Mouse (Mus musculus): ENCODE measurements around the gene Rhoa.
A peak's percentile ranks its signal among the peaks of the same experiment; 100 is the strongest.
"Not testable (repeated sequence)": the region's sequence is repeated elsewhere in the genome, so short reads cannot be mapped to it uniquely, and the experiment has no call there.

Gene Rhoa

DNA sequence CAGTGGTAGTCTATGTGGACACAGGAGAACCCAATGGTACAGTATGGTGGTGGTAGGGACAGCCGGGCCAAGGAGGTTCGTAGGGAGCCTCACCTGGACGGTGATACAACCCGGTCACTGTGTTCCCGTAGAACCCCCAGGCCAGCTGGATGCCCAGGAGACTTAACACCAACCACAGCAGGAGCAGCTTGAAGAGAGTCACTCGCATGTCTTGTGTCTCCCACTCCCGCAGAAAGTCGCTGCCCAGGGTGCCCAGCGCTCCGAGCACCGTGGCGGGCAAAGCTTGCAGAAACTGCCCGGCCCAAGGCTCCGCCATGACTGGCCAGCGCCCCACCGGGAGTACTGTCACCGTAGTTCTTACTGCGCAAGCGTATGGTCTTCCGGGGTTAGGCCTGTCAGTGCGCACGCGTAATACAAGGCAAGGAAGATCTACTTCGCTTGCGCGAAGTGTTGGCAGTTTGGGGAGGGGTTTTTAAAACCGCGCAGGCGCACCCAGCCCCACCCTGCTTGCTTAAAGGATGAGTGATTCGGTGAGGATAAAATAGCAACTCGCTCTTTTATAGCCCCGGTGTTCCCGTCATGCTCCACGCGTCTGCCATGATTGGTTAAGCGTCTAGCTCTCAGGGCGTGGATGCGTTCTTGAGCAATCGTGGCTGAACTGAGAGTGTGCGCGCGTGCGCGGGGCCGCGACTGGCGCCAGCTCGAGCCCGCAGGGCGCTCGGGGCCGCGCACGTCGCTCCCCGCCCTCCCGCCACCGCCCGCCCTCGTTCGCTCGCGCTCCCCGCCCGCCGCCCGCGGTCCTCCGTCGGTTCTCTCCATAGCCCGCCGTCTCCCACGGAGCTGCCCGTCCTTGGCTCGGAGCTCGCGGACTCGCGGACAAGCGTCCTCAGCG is at the start of gene Rhoa, which contains the start of gene Tcta:
Gene Rhoa (plus strand): TSS at position 501 of the 892 bp plus-strand sequence.
Gene Tcta (minus strand): TSS at position 532 of the 892 bp plus-strand sequence.
- DNase-seq (ENCODE audit: low read depth, low spot score): peak; percentile 100

DNA sequence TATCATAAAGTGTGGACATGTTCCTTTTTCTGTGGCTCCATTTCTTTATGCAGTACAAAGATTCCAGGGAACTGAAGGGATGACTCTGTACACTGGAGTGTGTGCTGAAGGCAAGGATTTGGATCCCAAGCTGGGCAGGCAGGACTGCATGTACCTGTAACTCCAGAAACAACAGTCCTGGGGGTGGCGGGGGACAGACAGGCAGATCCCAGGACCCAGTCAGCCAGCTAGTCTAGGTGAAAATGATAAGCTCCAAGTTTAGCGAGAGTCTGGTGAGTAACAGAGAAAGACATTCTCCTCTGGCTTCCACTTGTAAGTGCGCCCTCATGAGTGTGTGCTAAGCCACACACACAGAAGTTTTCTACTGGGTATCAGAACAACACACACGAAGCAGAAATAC is 45.4 kb upstream of the Rhoa start:
- DNase-seq (ENCODE audit: low read depth, low spot score): no peak

DNA sequence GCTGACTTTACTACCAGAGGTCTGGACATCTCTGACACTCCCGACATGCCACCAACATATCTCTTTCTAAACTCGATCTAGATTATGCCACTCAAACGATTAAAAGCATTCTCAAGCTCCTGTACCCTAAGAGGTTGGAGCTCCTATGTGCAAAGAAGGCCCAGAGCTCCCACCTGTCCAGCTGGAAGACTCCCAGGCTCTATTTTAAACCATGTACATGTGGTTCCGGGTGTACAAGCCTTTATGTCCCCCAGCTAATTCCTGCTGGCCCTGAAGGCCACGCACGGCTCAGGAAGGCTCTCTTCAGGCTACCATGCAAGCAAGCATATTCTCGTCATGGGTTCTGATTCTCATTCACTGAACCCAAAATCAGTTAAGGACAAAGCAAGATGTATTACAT is 44.1 kb upstream of the Rhoa start:
- DNase-seq (ENCODE audit: low read depth, low spot score): no peak

DNA sequence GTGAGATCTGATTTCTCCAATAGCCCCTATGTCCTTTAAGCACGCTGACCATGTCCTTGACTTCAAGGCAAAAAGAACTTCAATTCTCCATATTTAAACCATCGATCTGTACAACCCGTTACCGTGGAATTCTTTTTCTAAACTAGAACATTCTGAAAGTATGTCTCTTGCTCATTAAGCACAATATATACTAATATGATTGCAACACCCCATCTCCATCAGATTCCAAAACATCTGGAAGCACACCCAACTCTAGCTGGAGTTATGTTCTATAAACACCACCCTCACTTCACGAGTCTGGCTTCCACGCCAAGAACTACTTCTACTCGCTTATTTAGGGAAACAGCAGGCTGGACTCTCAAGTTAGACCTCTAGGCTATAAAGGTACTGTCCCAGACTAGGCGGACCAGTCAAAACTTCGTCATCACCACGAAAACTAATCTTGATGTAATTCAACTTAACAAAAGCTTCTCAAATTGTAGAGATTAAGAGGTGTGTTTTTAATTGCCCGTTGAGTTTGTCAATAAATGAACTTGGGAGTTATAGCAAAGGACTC is 43.4 kb upstream of the Rhoa start:
- DNase-seq (ENCODE audit: low read depth, low spot score): no peak

DNA sequence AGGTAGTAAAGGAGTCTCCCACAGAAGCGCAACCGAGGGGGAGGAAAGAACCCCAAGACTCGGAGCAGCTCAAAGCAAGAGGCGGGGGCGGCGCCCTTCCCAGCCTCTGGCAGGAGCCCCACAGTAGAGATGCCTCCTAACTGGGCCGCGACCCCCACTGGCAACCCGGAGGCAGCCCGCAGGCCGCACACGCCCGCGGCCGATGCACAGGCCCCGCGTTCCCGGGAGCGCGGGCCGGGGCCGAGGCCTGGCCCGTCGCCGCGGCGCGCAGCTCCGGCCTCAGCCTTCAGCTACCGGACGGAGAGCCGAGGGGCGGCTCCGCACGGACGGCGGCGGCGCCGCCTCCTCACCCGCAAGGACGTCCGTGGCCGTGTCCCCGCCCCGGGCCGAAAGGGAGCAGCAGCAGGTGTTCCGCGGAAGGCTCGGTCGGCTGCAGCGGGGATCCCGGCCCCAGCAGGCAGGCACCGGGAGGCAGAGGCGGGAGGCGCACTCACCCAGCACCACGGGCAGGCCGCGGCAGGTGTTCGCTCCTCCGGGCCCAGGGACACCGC is 42.7 kb upstream of the Rhoa start:
- no peak for DNase-seq (ENCODE audit: low read depth, low spot score)

DNA sequence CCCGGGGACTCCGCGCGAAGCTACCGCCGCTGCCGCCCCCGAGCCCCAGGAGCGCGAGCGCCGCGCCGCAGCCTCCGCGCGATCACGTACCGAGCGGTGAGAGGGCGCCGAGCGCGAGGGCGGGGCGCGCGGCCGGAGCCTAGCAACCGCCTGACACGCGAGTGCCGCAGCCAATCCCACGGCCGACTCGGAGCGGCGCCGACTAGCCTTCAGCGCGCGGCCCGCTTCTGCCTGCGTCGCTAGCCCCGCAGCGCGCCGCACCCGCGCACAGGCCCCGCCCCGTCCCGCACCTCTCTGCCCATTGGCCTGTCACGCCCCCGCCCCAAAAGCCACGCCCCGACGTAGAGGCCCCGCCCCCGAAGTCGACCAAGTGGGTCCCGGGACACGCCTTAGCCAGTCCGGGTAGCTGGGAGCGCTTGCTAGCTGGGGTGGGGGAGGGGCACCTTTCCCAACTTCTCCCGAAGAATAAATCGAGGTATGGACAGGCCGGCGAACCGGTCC is 42.2 kb upstream of the Rhoa start, which contains the start of gene Dag1:
Gene Dag1 (minus strand): TSS at position 269 of the 501 bp plus-strand sequence.
- peak; percentile 97 for DNase-seq (ENCODE audit: low read depth, low spot score)

DNA sequence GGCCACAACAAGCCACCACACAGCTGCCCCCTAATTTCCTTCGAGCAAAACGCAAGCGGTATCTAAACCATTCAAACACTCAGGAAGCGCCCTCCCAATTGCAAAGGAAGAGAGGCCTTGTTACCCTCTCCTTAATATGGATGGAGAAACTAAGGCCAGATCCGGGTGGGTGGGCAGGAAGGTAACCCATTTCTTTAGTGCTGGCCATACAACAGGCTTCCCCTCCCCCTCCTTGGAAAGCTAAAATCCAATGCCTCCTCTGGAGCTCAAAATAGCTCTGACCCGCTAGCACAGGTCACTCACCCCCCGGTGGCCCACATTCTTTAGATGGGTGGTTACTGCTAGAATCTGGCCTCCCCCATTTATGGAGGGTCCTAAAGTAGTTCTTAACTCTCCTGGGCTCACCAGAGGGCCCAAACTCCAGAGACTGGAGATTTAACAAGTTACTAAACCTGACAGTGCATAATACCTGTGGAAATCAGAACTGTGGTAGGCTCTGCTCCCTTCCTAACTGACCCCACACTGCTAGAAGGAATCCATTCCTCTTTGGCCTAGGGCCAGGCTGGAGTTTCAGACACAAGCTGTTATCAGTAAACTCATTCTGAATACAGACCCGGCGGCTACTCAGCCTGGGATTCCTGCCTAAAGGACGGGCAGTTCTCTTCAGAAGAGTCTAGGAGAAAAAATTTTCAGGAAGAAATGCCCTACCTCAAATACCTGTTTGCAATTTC is 41.6 kb upstream of the Rhoa start:
- DNase-seq (ENCODE audit: low read depth, low spot score): no peak

DNA sequence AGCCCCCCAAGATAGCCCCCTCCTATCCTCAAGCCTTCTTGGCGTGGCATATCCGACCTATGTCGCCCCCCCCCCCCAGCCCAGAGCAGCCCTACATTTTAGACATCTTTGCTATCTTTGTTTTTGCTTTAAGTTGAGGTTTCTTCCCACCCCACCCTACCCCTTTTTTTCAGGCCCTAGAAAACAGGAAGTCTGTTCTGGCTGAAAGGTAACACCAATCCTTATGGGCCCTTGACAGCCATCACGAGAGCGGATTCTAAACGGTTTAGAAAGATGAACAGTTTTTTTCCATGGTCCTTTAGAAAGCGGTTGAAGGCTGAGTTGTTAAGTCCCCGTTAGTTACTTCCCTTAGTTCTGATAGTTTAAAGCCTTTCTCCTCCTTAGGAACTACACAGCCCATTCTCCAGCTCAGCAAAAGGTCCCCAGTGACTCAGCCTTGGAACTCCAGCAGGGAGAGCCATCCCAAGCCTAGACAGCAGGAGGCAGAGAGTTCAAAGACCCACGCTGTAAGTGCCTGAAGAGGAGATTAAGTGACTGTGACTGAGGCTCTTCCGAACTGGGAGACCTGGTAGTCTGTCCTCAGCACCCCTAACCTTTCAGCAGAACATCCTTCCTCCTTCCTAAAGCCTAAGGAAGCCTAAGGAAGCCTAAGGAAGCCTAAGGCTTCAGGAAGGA is 39.5 kb upstream of the Rhoa start:
- DNase-seq (ENCODE audit: low read depth, low spot score): no peak

DNA sequence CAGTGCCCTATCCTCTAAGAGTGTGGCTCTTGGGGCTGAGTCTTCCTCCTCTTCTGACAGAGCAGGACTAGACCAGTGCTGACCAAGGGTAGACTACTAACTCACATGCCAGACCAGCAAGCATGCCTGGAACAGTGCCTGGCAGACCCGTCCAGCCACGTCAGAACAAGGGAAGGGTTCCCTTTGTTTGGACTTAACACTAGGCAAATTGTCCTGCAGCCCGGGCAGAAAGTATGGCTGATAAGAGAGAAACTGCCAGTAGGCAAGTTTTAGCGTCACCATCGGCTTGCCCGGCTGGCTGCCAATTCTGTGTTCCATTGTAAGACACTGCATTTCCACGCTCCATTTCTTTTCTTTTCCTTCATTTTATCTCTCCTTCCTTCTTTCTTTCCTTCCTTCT is 38.2 kb upstream of the Rhoa start:
- no peak for DNase-seq (ENCODE audit: low read depth, low spot score)

DNA sequence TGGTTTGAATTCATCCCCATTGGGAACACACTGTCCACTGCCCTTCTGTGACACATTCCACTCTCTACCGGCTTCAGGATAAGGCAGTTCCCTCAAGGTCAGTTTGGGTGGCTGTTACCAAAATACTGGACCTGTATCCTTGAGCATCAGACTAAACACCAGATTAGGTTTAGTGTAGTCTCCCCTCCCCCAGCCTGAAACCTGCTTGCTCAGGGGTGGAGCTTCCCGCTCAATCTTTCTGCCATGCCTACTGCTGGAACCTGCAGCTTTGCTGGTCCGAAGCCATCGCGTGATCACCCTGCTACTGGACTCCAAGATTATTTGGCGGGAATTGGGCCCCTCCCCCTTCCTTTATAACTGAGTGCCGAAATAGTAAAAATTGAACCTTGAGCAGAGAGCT is 37.2 kb upstream of the Rhoa start:
- not testable (repeated sequence) for DNase-seq (ENCODE audit: low read depth, low spot score)

DNA sequence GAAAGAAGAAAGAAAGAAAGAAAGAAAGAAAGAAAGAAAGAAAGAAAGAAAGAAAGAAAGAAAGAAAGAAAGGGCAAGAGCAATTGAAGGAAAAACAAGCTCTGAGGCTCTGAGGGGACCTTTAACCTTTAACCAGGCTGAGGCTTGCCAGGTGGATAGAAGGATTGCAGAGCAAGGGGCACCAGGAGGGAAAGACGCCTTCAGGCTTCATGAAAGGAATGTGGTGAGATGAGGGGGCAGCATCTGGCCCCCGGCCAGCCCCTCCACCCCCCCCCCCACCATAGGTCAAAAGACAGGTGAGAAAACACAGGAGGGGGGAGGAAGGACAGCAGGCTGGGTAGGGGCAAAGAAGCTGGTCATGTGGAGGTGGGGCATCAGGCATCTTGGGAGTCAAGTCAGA is 34.0 kb upstream of the Rhoa start:
- no peak for DNase-seq (ENCODE audit: low read depth, low spot score)

DNA sequence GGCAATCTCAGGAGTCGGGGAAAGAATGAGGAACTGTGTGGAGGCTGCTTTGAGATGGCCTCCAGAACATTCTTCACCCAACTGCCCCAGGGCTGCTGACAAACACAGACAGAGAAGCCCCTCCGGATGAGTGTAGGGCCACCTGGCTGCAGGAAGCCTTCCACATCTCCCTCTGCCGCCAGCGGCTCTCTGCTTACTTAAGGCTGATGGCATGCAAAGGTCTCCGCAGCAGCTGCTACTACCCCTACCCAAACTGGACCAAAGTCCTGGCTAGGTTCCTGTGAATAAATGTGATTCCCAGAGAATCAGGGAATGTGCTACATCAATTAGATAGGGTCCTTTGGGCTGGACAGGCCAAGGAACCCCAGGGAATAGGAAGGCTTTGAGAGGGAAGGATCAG is 33.2 kb upstream of the Rhoa start:
- DNase-seq (ENCODE audit: low read depth, low spot score): no peak

DNA sequence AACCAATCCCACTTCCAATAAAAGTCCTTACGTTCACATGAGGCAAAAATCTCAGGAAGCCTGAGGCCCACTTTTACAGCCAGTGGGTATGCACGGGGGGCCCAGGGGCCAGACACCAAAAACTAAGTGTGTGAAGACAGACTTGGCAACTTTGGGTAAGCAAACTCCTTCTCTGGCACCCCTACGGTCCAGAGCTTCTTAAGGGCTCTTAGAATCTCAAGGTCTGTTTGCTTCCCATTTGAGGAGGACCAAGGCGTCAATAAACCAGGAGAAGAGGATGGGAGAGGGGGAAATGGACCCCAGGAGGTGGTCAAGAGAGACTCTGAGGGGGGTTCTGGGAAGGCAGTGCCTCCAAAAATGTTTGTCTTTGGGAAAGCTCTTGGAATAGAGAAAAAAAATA is 32.4 kb upstream of the Rhoa start:
- DNase-seq (ENCODE audit: low read depth, low spot score): no peak

DNA sequence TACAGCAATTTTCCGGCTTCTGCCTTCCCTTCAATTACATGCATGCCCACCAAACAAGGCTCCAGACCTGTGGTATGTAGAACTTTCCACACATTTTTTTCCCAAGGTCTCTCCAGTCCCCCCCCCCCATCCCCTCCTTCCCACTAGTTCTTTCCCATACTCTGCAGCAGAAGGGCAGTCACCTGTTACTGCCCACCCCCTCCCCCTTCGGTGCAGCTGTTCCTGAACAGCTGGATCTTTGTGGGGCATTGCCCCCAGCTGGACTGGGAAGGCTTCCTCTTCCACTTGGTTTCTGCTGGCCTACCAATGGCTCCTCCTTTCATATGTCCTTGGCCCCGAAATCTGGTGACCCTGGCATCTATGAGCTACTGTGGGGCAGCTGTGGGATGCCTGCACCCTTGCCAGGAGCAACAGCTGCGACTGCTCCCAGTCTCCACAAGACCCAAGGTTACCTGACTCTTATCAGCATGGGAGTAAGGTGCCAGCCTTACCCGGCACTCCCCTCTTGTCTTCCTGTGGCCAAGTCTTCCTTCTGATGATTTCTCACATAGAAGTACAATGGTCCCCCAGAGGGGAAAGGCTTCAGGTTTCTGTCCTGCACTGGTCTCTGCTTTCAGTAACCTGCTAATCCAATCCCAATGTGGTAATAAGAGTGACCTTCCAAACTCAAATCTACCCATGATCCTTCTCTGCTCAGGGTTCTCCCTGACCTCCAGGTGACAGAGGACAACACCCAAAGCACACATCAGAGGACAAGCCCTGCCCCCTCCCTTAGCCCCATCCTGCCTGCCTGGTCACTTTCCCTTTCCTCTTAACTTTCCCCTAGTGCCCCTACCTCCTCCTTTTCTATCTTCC is 31.2 kb upstream of the Rhoa start:
- no peak for DNase-seq (ENCODE audit: low read depth, low spot score)

DNA sequence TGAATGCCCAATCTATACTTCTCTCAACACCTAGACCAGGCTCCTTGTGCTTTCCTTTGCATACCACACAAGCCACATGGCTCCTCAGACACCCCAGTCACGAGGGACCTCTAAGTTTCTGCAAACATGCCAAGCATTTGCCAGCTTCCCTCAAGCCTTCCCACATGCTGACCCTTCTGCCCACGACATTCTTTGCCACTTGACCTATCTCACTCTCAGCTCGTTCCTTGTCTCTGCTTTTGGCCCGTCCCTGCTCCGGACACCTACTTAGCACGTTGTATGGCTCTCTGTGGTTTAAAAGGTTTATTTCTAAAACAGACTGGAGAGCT is 30.6 kb upstream of the Rhoa start:
- DNase-seq (ENCODE audit: low read depth, low spot score): no peak

DNA sequence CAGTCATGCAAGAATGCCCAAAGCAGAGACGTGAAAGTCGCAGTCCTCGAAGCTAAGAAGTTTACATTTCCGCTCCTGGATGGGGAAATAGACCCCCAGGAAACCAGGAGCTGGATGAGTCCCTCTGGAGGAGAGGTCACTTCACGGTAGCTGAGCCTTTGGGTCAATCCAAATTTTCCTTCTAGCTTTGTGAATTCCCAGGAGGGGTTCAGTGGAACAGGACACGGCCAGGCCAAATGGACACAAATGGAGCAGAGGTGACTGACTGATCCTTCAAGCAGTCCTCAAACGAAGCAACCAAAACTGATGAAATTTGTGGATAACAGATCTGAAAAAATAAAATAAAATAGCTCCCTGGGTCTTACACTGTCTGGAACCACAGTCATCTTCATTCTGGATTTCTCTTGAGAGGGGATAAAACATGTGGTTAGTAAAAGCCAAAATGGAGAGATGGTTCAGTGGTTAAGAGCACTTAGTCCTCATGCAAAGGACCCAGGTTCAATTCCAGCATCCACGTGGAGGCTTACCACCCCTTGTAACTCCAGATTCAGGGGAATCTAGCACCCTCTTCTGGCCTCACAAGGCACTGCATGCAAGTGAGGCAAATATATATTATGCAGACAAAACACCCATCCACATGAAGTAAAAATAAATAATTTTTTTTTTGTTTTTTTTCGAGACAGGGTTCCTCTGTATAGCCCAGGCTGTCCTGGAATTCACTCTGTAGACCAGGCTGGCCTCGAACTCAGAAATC is 27.1 kb upstream of the Rhoa start:
- peak; percentile 48 for DNase-seq (ENCODE audit: low read depth, low spot score)

DNA sequence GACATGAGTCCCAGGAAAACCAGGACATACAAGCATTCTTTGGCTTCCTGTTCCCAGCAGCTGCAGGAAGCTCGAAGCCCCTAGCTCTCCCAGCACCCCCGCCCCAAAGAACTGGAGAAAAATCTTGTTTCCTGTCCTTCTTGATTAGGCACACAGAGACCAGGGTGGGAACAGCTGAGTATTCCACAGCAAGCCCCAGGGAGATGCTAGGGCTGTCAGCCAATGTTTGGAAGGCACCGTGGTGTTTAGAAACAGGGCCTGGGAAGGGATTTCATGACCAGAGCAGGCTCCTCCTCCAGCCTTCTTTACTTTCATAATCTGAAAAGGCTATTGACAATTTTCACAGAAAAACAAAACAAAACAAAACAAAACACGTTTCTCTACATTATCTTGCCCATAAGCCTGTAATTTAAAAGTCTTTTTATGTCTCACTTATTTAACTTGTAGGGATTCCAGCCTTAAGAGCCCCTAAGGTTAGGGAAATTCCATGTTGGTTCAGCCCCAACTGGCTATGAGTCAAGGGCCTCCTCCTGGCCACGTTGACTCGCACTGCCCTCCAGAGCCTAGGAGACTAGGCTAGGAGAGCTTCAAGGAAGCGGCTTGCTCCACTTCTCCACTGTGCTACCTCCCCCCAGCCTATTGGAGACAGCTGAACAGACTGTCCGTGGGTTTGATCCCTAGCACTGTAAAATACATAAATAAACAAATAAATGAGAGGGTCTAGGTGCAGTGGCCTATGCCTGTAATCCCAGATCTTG is 25.7 kb upstream of the Rhoa start:
- no peak for DNase-seq (ENCODE audit: low read depth, low spot score)

DNA sequence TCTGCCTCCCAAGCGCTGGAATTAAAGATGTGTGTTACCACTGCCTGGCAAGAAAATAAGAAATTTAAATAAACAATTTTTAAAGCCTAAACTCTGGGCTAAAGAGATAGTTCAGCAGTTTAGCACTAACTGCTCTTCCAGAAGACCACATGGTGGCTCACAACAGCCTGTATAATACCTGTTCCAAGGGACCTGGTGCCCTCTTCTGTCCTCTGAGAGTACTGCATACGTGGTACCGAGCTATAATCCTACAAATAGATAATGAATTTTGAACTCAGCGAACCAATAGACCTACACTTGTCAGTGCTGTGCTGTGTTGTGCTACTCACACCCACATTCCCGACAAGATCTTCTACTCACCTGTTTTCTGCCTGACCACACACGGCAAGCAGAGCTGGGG is 21.5 kb upstream of the Rhoa start:
- DNase-seq (ENCODE audit: low read depth, low spot score): peak; percentile 82

Measured in CD4-positive helper T cell, adult 2 months (primary cell).